Mouse (Mus musculus) stomach, postnatal 0 days (tissue): Measurements from ENCODE around the gene Eya3.

Source experiments
- CTCF ChIP-seq: IDR thresholded peaks from 2 replicates; pipeline ENCODE4 v1.5.1; 2016; ENCODE audit warnings: antibody characterized with exemption, low read depth, mild to moderate bottlenecking, moderate library complexity
- EP300 ChIP-seq: optimal IDR thresholded peaks from 2 replicates; pipeline ENCODE3; 2016; ENCODE audit warnings: antibody characterized with exemption

DNA sequence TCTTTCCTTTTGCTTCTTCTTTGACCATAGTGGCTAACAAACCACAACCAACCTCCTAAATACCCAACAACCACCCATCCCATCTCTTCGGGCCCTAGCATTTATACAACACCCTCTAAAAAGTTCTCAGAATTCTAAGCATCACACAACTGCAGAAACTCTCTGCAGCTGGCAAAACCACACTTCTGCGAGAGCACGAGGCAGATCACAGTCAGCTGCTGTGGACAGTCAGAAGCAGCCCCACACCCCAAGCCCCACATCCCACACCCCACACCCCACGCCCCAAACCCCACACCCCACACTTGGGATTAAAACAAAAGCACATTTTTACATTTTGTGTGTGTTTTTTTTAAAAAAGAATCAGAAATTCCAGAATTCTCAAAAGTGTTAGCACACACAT, 35.3 kb upstream of the Eya3 start:
- TF ChIP-seq CTCF: no peak
- TF ChIP-seq EP300: no peak
